Mouse (Mus musculus) heart, embryonic 15.5 days (tissue): ENCODE results near the gene 1700019N19Rik. TPM values are rescaled to one million over a fixed set of nuclear protein-coding genes. Genes with fewer than 3 reads are reported as not detected.

Source experiments
- ATAC-seq: fragments of 200-750 bp; cut with Nextera tagmentation; replicated peaks from 2 replicates; pipeline ENCODE4 v1.8.0; 2017; ENCODE audit warnings: low read depth, moderate TSS enrichment; ENCODE audit not compliant: insufficient number of reproducible peaks, insufficient read depth, low FRiP score
- H3K27ac ChIP-seq: fragments of 300-500 bp; sonication (generic); 2 replicates; pipeline ENCODE4 v1.5.1; 2015; ENCODE audit warnings: mild to moderate bottlenecking, inconsistent platforms
- H3K27me3 ChIP-seq: fragments of 300-500 bp; sonication (generic); 2 replicates; pipeline ENCODE4 v1.6.1; 2015; ENCODE audit warnings: inconsistent platforms
- H3K36me3 ChIP-seq: fragments of 300-500 bp; sonication (generic); 2 replicates; pipeline ENCODE4 v1.6.1; 2015; ENCODE audit warnings: mild to moderate bottlenecking, inconsistent platforms
- H3K4me1 ChIP-seq: fragments of 300-500 bp; sonication (generic); replicated peaks from 2 replicates; pipeline ENCODE4 v1.6.1; 2015; ENCODE audit warnings: inconsistent platforms
- H3K4me2 ChIP-seq: fragments of 300-500 bp; sonication (generic); 2 replicates; pipeline ENCODE4 v1.6.1; 2015; ENCODE audit warnings: inconsistent platforms, mild to moderate bottlenecking, moderate library complexity
- H3K4me3 ChIP-seq: fragments of 300-500 bp; sonication (generic); 2 replicates; pipeline ENCODE4 v1.5.1; 2015; ENCODE audit warnings: mild to moderate bottlenecking, inconsistent platforms
- H3K9ac ChIP-seq: fragments of 300-500 bp; sonication (generic); 2 replicates; pipeline ENCODE4 v1.6.1; 2015; ENCODE audit warnings: mild to moderate bottlenecking, inconsistent platforms
- H3K9me3 ChIP-seq: fragments of 300-500 bp; sonication (generic); replicated peaks from 2 replicates; pipeline ENCODE4 v1.6.1; 2016; ENCODE audit warnings: inconsistent platforms
- WGBS: fragments of 180-500 bp; shearing (Covaris S2); methylation state at CpG from one replicate; pipeline ENCODE4 v1.1.7; 2015; ENCODE audit warnings: mixed read lengths; 5-methylcytosine and 5-hydroxymethylcytosine counted together
- polyA plus RNA-seq: library from polyadenylated mRNA; unstranded; fragments of >200 nt; fragmentation: Nextera tagmentation; extraction: Ambion mirVana; gene quantifications from 2 replicates; pipeline ENCODE4 v1.2.1, GENCODE M21; 2015

The 1700019N19Rik gene
- polyA plus RNA-seq, 1 experiment from 2014 or later, result not detected

DNA sequence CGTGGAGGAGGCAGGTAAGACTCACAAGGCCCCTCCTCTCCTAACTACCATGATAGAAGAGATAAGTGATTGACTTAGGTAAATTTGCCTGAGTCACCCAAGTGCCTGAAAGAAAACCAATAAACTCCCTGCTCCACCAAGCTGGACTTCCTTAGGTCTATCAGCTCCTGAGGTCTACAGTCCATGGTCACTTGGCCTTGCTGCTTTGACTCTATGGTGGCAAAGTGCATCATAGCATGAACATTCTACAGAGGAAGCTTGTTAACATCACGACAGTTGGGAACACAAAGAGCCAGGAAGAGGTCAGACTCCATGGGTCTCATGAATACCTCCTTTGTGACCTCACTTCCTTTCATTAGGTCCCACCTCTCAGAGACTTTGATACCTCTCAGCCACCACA is 42.8 kb downstream of the 1700019N19Rik start:
- no peak overlapping the region for H3K4me2 ChIP-seq
- no peaks in the 10 kb centered on the region for H3K36me3 ChIP-seq
- 65% methylated on average over 2 of the region's 2 CpGs for WGBS
- H3K27me3 ChIP-seq, result no peaks in the 10 kb centered on the region
- ATAC-seq, result no peak
- H3K4me1 ChIP-seq, result no peaks in the 10 kb centered on the region
- no peak overlapping the region for H3K4me3 ChIP-seq
- no peak overlapping the region for H3K9ac ChIP-seq
- no peak overlapping the region for H3K27ac ChIP-seq
- H3K9me3 ChIP-seq, result no peaks in the 10 kb centered on the region; the same call in 1 of the 2 replicates

DNA sequence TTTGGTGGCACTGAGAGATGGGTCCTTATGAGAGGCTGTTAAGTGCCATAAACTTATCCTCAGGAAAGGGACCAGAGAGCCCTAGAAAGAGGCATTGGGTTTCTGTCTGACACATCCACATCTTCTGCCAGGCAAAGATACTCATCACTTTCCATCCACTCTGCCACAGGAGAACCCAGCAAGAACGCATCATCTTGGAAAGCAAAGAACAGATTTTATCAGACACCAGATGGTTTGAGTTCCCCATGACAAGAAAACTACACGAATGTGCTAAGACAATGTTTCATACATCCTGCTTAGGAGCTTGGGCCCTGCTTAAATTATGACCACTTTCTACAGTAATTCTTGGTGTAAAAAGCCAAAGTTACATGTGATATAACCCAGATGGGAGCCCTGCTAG is 43.4 kb downstream of the 1700019N19Rik start:
- Histone ChIP-seq H3K4me1 (no peaks in the 10 kb centered on the region), H3K27ac (no peak overlapping the region), H3K9ac (no peak overlapping the region), H3K27me3 (no peaks in the 10 kb centered on the region), H3K4me2 (no peak overlapping the region), H3K4me3 (no peak overlapping the region), H3K9me3 (no peaks in the 10 kb centered on the region; the same call in 1 of the 2 replicates), H3K36me3 (no peaks in the 10 kb centered on the region)
- WGBS, result 69% methylated on average over 2 of the region's 2 CpGs
- no peak for ATAC-seq

DNA sequence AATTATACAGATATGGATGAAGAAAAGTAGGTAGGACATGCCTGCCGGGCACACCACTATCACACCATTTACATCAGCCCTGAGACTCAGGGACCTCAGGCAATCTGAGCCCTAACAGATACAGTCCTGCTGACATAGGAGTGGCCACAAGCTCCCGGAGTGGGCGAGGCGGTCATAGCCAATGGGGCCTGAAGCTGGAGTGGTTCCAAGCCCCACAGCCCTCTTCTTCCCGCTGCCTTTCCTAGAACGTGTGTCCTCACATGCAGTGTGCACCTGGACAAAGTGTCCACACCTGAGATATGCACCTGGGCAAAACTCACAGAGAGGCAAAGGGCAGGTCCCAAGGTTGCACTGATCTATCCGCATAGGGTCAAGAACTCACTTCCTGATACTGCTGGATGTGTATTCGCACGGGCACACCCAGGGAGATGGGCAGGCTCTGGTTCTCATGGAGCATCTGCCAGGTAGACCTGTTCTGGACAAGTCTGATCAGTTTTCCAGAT is 46.7 kb downstream of the 1700019N19Rik start:
- H3K27me3 ChIP-seq, result no peaks in the 10 kb centered on the region
- H3K9ac ChIP-seq, result no peak overlapping the region
- no peak overlapping the region for H3K4me3 ChIP-seq
- H3K4me1 ChIP-seq, result no peaks in the 10 kb centered on the region
- H3K9me3 ChIP-seq, result no peaks in the 10 kb centered on the region
- WGBS, result 80% methylated on average over 9 of the region's 9 CpGs
- ATAC-seq, result no peak
- no peak overlapping the region for H3K4me2 ChIP-seq
- no peak overlapping the region for H3K27ac ChIP-seq
- no peaks in the 10 kb centered on the region for H3K36me3 ChIP-seq

DNA sequence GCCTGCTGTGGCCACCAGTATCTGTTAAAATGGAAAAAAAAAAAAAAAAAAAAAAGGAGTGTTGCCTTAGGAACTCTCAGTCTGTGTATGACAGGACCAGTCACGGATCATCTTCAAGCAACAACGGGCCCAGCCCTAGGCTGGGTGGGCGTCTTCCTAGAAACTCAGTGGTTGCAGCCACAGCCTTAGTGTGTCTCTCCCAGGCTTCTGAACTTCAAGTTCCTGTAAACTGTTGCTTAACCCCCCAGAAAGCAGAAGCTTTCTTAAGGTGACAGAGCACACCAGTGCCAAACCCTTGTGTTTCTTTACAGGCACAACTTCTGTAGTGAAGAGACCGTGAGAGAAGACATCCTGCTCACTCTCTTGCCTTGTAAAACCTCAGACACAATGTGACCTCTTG is 50.5 kb downstream of the 1700019N19Rik start:
- Histone ChIP-seq H3K27ac (no peak overlapping the region), H3K27me3 (no peaks in the 10 kb centered on the region), H3K4me1 (no peaks in the 10 kb centered on the region), H3K9ac (no peak overlapping the region), H3K4me2 (no peak overlapping the region), H3K9me3 (no peaks in the 10 kb centered on the region), H3K4me3 (no peak overlapping the region), H3K36me3 (no peaks in the 10 kb centered on the region)
- 64% methylated on average over 4 of the region's 4 CpGs for WGBS
- no peak for ATAC-seq

DNA sequence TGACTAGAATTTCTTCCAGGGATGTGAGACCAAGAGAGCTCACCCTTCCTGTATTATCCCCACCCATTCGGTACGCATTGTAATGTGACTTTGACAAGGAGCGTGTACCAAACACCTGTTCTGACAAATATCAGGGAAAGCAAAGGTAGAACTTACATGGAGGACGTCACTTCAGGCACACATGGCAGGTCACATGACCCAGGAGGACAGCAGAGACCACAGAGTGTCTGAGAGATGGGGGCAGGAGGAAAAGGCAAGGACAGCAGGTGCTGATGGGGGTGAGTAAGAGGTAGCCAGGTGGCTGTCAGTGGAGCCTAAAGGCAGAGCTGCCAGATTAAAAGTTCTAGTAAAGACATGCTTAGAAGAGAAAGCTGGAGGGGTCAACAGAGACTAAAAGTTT is 51.5 kb downstream of the 1700019N19Rik start:
- H3K9ac ChIP-seq, result no peak overlapping the region
- no peak overlapping the region for H3K27ac ChIP-seq
- WGBS, result 80% methylated on average over 4 of the region's 4 CpGs
- H3K36me3 ChIP-seq, result no peaks in the 10 kb centered on the region
- no peaks in the 10 kb centered on the region for H3K9me3 ChIP-seq
- no peak overlapping the region for H3K4me3 ChIP-seq
- no peaks in the 10 kb centered on the region for H3K4me1 ChIP-seq
- ATAC-seq, result no peak
- H3K4me2 ChIP-seq, result no peak overlapping the region
- H3K27me3 ChIP-seq, result no peaks in the 10 kb centered on the region

DNA sequence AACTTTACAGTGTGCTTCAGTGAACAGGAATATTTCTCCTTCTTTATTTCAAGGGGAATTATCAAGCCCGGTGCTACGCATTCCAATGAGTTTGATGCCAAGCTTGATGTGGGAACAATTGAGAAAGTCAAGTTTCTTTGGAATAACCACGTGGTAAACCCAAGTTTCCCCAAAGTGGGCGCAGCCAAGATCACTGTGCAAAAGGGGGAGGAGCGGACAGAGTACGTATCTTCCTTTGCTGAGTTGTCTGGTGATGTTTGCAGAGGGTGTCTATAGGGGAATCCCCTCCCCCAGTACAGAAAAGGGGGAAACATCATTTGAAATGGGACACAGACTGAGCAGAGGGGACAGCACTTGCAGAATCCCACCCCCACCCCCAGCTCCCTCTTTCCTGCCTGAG is 53.2 kb downstream of the 1700019N19Rik start:
- no peaks in the 10 kb centered on the region for H3K4me1 ChIP-seq
- H3K27ac ChIP-seq, result no peak overlapping the region
- no peaks in the 10 kb centered on the region for H3K36me3 ChIP-seq
- no peaks in the 10 kb centered on the region for H3K9me3 ChIP-seq
- H3K4me3 ChIP-seq, result no peak overlapping the region
- WGBS, result 77% methylated on average over 6 of the region's 6 CpGs
- ATAC-seq, result no peak
- no peak overlapping the region for H3K9ac ChIP-seq
- H3K4me2 ChIP-seq, result no peak overlapping the region
- no peaks in the 10 kb centered on the region for H3K27me3 ChIP-seq

DNA sequence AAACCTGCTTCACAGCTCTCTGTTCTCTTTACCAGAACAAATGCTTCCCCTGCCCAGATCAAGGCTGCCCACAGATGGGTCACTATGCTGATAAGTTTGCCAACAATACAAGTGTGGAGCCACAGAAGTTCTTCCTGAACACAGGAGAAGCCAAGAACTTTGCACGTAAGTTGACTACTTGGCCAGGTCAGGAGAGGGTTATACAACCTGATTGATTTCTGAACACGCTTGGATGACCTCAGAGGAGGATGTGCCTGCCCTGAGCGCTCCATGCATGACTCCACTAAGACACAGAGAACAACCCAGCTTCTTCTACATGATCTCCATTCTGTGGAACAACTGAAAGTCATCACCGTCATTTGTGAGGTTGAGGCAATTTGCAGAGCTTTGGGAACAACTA is 56.1 kb downstream of the 1700019N19Rik start:
- 83% methylated on average over 4 of the region's 4 CpGs for WGBS
- H3K4me3 ChIP-seq, result no peak overlapping the region
- no peaks in the 10 kb centered on the region for H3K27me3 ChIP-seq
- H3K36me3 ChIP-seq, result no peaks in the 10 kb centered on the region
- no peak overlapping the region for H3K27ac ChIP-seq
- H3K9me3 ChIP-seq, result no peaks in the 10 kb centered on the region
- no peak for ATAC-seq
- no peak overlapping the region for H3K9ac ChIP-seq
- H3K4me1 ChIP-seq, result no peaks in the 10 kb centered on the region
- H3K4me2 ChIP-seq, result no peak overlapping the region

Other genes with a start within 250 kb of the 1700019N19Rik start
- not detected in 2 replicates for gene Pnlip, start 142.0 kb downstream of the 1700019N19Rik start, polyA plus RNA-seq
- gene Pnliprp1, start 65.6 kb downstream of the 1700019N19Rik start, polyA plus RNA-seq, result 1.3 and 8.2 TPM in 2 replicates
- 0.09 and 0.15 TPM in 2 replicates for gene Pnliprp2, start 34.7 kb downstream of the 1700019N19Rik start, polyA plus RNA-seq
- 0.19 and 0.25 TPM in 2 replicates for gene Eno4, start 149.0 kb upstream of the 1700019N19Rik start, polyA plus RNA-seq
- gene Hspa12a, start 149.2 kb upstream of the 1700019N19Rik start, polyA plus RNA-seq, result 12.4 and 12.5 TPM in 2 replicates